ENCODE assay signal across 8 mouse cellular contexts in the genomic region with DNA sequence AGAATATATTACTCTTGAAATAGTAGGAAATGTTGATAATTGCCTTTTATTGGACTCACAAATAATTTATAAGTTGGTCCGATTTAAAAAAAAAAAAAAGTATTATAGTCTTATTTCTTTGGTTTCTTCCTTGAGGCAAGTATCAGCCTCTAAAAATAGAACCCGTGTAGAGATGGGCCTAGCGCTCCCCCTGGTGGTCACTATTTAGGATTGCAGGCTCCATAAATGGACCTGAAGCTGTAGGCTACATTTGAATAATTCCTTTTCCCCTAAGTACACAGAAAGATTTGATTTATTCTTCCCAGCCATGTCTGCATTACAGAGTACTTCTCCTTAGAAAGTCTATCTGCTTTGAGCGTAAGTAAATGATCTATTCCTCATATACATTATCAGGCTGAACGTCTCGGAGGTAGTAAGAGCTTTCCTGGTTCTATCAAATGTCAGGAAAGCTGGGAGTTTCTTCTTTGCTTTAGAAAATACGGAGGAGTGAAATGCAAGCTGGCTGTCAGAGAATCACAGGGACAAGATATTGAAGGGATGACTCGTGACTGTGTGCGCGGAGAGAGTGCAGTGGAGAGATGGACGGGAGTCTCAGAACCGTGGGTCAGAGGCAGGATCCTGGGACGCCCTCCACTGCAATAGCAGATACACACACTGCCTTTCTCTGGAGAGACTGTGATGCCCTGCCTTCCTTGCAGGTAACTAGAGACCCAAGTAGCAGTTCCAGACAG. TPM values are rescaled to one million over a fixed set of nuclear protein-coding genes. Genes with fewer than 3 reads are reported as not detected.
DNase-seq lines count a peak whose midpoint lies in the region; ATAC-seq lines count a peak whose summit lies in the region.

No protein-coding gene starts in this region.

- intact Hi-C loops in heart, postnatal 36 days (cut with DNase I): loop anchor here (2.0 to 5.0 kb wide), 3 partner anchors 229 to 687 kb away; no protein-coding TSS in a partner anchor

- ATAC-seq in monocyte, adult 5-6 weeks (replicated peaks; ENCODE audit: insufficient number of reproducible peaks, low FRiP score, low TSS enrichment, poor library complexity, severe bottlenecking): no peak

- peak; percentile 66 for DNase-seq in testis, postnatal 10 days (ENCODE audit: low spot score)
- no peak for DNase-seq in testis, postnatal 14 days (ENCODE audit: low spot score)
- DNase-seq in adrenal gland, postnatal 10 days: peak; percentile 75
- peak; percentile 36 for DNase-seq in embryo, embryonic 11.5 days (ENCODE audit: low read depth, low spot score)
- peak; percentile 22 to 50 for DNase-seq in heart, postnatal 36 days
- peak; percentile 30 to 55 for DNase-seq in left cerebral cortex, adult 9 months (ENCODE audit: low spot score in 2 of 2)
- peak; percentile 22 for DNase-seq in naive thymus-derived CD4-positive, alpha-beta T cell, adult 2 months (ENCODE audit: low read depth)

RNA-seq across cellular contexts. Expression of gene C8a, which starts 18.0 kb away (rescaled TPM):
- 10 to 100 TPM; 12.3 to 28.2 TPM for total RNA-seq in adrenal gland, postnatal 10 days (2021)
- total RNA-seq in heart, postnatal 36 days (2021): not detected
- 0.53 TPM in 1 of 3 replicates, not detected in the others for total RNA-seq in monocyte, adult 5-6 weeks (2017)

RNA-seq across cellular contexts. Expression of gene Fyb2, which starts 19.1 kb away (rescaled TPM):
- total RNA-seq in adrenal gland, postnatal 10 days (2021): under 1 TPM; 0.30 to 0.39 TPM
- total RNA-seq in heart, postnatal 36 days (2021): not detected
- total RNA-seq in monocyte, adult 5-6 weeks (2017): not detected in 3 replicates

RNA-seq across cellular contexts. Expression of gene Gm17662, which starts 37.0 kb away (rescaled TPM):
- total RNA-seq in adrenal gland, postnatal 10 days (2021): not detected
- not detected for total RNA-seq in heart, postnatal 36 days (2021)
- not detected in 3 replicates for total RNA-seq in monocyte, adult 5-6 weeks (2017)
